Mouse (Mus musculus) liver, embryonic 13.5 days (tissue): ENCODE results near the gene Vps11. TPM values are rescaled to one million over a fixed set of nuclear protein-coding genes. Genes with fewer than 3 reads are reported as not detected.
"Not testable (repeated sequence)": the region's sequence is repeated elsewhere in the genome, so short reads cannot be mapped to it uniquely, and the experiment has no call there.

Source experiments
- ATAC-seq: fragments of 200-750 bp; cut with Nextera tagmentation; 2 replicates; pipeline ENCODE4 v1.8.0; 2017; ENCODE audit warnings: low read depth, mild to moderate bottlenecking, moderate number of reproducible peaks, moderate library complexity
- DNase-seq: peaks from one replicate; pipeline ENCODE4 v3.0.0; 2022
- H3K27ac ChIP-seq: fragments of 300-500 bp; sonication (generic); 2 replicates; pipeline ENCODE4 v1.5.1; 2015; ENCODE audit warnings: moderate library complexity, mild to moderate bottlenecking, inconsistent platforms
- H3K27me3 ChIP-seq: fragments of 300-500 bp; sonication (generic); 2 replicates; pipeline ENCODE4 v1.6.1; 2015; ENCODE audit warnings: mild to moderate bottlenecking, inconsistent platforms
- H3K36me3 ChIP-seq: fragments of 300-500 bp; sonication (generic); 2 replicates; pipeline ENCODE4 v1.6.1; 2015; ENCODE audit warnings: mild to moderate bottlenecking, inconsistent platforms
- H3K4me1 ChIP-seq: fragments of 300-500 bp; sonication (generic); replicated peaks from 2 replicates; pipeline ENCODE4 v1.6.1; 2015; ENCODE audit warnings: inconsistent platforms
- H3K4me2 ChIP-seq: fragments of 300-500 bp; sonication (generic); 2 replicates; pipeline ENCODE4 v1.6.1; 2015; ENCODE audit warnings: inconsistent platforms, mild to moderate bottlenecking, moderate library complexity
- H3K4me3 ChIP-seq: fragments of 300-500 bp; sonication (generic); replicated peaks from 2 replicates; pipeline ENCODE4 v1.5.1; 2015; ENCODE audit warnings: mild to moderate bottlenecking, inconsistent platforms
- H3K9ac ChIP-seq: fragments of 300-500 bp; sonication (generic); 2 replicates; pipeline ENCODE4 v1.6.1; 2015; ENCODE audit warnings: mild to moderate bottlenecking, inconsistent platforms
- H3K9me3 ChIP-seq: fragments of 300-500 bp; sonication (generic); replicated peaks from 2 replicates; pipeline ENCODE4 v1.6.1; 2016; ENCODE audit warnings: inconsistent platforms
- WGBS: fragments of 180-500 bp; shearing (Covaris S2); methylation state at CpG from one replicate; pipeline ENCODE4 v1.1.7; 2015; ENCODE audit not compliant: insufficient replicate concordance; 5-methylcytosine and 5-hydroxymethylcytosine counted together
- polyA plus RNA-seq: library from polyadenylated mRNA; unstranded; fragments of >200 nt; fragmentation: Nextera tagmentation; extraction: Ambion mirVana; gene quantifications from 2 replicates; pipeline ENCODE4 v1.2.1, GENCODE M21; 2015

The Vps11 gene
- polyA plus RNA-seq, 1 experiment from 2014 or later = 14.8 TPM

DNA sequence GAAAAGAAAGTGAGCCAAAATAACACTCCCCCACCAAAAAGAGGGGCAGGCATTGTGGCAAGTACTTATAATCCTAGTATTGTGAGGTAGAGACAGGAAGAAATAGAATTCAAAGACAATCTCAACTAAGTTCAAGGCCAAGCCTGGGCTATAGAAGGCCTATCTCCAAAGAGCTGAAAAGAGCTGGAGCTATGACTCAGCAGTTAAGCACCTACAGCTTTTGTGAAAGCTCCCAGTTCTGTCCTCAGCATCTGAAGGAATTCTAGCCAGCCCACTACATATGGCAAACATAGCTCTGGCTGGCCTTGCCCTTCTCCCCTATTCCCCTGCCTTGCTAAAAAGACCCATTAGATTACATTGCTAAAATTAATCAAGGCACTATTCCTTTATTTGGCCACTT lies 11.9 kb upstream of the Vps11 start:
- DNase-seq (no peak), ATAC-seq (no peak)
- Histone ChIP-seq H3K4me2 (no peak overlapping the region), H3K4me3 (no peak overlapping the region), H3K9ac (peak overlapping the region; percentile 28; the same call in 1 of the 2 replicates), H3K9me3 (no peaks in the 10 kb centered on the region), H3K4me1 (peaks cover 18% of the 10 kb centered on the region), H3K36me3 (no peaks in the 10 kb centered on the region), H3K27ac (peak overlapping the region; percentile 21), H3K27me3 (no peaks in the 10 kb centered on the region)

DNA sequence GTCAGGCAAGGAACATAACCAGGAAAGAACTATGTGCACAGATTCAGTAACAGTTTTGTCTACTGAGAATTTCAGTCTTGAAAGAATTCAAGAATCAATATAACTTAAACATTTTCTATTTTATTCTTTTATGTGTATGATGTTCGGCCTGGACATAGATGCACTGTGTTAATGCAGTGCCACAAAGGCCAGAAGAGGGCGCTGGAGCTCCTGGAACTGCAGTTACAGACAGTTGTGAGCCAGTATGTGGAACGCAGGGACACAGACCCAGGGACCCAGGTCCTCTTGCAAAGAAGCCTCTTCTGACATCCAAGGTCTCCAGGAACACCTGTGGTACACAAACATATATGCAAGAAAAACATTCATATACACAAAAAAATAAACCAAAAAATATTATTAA lies 3.0 kb upstream of the Vps11 start:
- WGBS = 62% methylated on average over 3 of the region's 3 CpGs
- ATAC-seq (no peak), DNase-seq (no peak)
- no peaks in the 10 kb centered on the region for H3K27me3 ChIP-seq
- H3K4me1 ChIP-seq = peaks cover 12% of the 10 kb centered on the region
- H3K36me3 ChIP-seq = peaks cover 5% of the 10 kb centered on the region
- no peak overlapping the region for H3K4me2 ChIP-seq
- H3K27ac ChIP-seq = no peak overlapping the region
- no peaks in the 10 kb centered on the region for H3K9me3 ChIP-seq
- H3K9ac ChIP-seq = no peak overlapping the region
- H3K4me3 ChIP-seq = no peak overlapping the region

DNA sequence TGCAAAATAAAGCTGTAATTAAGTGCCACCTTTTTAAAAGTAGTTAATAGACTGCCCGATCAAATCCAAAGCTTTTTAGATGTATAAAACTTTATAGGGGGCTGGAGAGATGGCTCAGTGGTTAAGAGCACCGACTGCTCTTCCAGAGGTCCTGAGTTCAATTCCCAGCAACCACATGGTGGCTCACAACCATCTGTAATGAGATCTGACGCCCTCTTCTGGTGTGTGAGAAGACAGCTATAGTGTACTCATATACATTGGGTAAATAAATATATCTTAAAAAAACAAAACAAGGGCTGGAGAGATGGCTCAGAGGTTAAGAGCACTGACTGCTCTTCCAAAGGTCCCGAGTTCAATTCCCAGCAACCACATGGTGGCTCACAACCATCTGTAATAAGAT lies 461 bp upstream of the Vps11 start:
- ATAC-seq, H3K27me3 ChIP-seq, H3K9me3 ChIP-seq, DNase-seq: not testable (repeated sequence)
- Histone ChIP-seq H3K27ac (peak overlapping the region; percentile 85), H3K9ac (peak overlapping the region; percentile 89), H3K36me3 (peaks cover 25% of the 10 kb centered on the region), H3K4me2 (peak overlapping the region; percentile 84), H3K4me3 (peak overlapping the region; percentile 87), H3K4me1 (peaks cover 18% of the 10 kb centered on the region)
- 37% methylated on average over 4 of the region's 4 CpGs for WGBS

DNA sequence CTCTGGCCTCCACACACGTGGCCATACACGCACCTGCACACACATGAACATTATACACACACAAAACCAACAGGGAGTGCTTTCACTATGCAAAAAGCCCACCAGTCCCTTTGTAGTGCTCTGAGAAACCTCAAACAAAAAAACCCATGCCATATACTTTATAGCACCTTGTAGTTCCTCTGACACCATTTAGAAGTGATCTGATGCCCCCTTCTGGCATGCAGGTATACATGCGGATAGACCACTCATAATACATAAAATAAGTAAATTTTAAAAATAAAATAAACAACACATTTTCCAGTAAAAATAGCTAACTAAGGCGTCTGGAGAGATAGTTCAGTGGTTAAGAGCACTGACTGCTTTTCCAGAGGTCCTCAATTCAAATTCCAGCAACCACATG lies 4.3 kb downstream of the Vps11 start:
- H3K27ac ChIP-seq = no peak overlapping the region; the same call in 1 of the 2 replicates
- 67% methylated on average over 4 of the region's 4 CpGs for WGBS
- H3K4me3 ChIP-seq = no peak overlapping the region
- peaks cover 27% of the 10 kb centered on the region for H3K4me1 ChIP-seq
- no peaks in the 10 kb centered on the region for H3K9me3 ChIP-seq
- no peaks in the 10 kb centered on the region for H3K27me3 ChIP-seq
- H3K36me3 ChIP-seq = peaks cover 72% of the 10 kb centered on the region
- 0 out of 2 replicates have a peak overlapping the region, but pooled peaks have one; percentile 29 for H3K9ac ChIP-seq
- no peak overlapping the region for H3K4me2 ChIP-seq
- DNase-seq (no peak), ATAC-seq (no peak)

DNA sequence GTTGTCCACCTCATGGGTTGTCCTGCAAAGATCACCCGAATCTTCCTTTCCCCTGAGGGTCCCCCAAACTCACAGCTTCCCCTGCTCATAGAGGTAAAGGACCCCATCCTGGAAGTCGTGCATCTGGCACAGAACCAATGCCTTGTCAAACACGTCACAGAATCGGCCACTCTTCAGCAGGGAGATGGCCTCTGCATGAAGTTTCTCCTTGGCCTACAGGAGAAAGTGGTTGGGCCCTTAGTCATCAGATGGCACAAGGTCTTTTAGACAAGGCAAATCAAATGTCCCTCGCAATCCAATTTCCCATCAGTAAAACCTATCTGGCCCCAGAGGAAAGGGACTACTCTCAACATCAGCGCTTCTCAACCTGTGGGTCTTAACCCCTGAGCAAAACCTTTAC lies 8.3 kb downstream of the Vps11 start:
- 88% methylated on average over 6 of the region's 6 CpGs for WGBS
- Histone ChIP-seq H3K4me1 (peaks cover 17% of the 10 kb centered on the region), H3K9me3 (no peaks in the 10 kb centered on the region; the same call in 1 of the 2 replicates), H3K27ac (no peak overlapping the region), H3K27me3 (no peaks in the 10 kb centered on the region), H3K4me2 (no peak overlapping the region), H3K9ac (peak overlapping the region; percentile 9; the same call in 1 of the 2 replicates), H3K4me3 (no peak overlapping the region), H3K36me3 (peaks cover 94% of the 10 kb centered on the region)
- DNase-seq (no peak), ATAC-seq (no peak)

DNA sequence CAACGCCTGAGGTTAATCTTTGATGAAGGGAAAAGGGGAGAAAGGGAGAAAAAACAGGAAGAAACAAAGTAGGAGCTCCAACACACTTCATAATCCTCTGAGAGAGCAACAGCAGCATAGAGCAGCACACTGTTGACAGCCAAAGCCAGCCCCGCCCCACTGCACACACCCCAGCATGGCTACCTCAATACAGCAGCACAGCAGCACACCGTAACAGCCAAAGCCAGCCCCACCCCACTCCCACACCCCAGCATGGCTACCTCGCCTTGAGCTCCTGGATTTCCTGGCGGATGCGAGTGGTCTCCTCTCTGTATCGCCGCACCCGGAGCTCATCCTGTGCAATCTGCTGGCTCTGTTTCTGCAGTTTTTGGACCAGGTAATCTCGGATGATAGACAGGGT lies 9.1 kb downstream of the Vps11 start:
- H3K27ac ChIP-seq = no peak overlapping the region
- ATAC-seq = peak; percentile 72
- 82% methylated on average over 10 of the region's 10 CpGs for WGBS

DNA sequence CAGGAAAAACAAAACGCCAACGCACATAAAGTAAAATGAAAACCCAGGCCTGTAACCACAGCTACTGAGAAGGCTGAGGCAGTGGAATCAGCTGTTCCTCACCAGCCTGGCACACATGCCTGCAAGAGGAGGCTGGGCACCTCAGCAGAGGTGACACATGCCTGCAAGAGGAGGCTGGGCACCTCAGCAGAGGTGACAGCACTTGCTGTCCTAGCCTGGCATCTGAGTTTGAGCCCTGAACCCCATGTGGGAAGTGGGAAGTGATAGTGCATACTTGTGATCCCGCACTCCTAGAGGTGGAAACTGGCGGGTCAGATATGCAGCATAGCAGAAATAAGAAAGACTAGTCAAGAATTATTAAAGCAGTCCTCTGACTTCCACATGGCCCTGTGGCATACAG lies 10.1 kb downstream of the Vps11 start:
- WGBS = 83% methylated on average over 4 of the region's 4 CpGs
- no peak for ATAC-seq

More for the DNA sequence above, 9.1 kb downstream of the Vps11 start:
- peaks cover 96% of the 10 kb centered on the region for H3K36me3 ChIP-seq
- no peak for DNase-seq
- H3K4me3 ChIP-seq = no peak overlapping the region
- peaks cover 14% of the 10 kb centered on the region for H3K4me1 ChIP-seq
- no peak overlapping the region for H3K9ac ChIP-seq
- no peaks in the 10 kb centered on the region for H3K27me3 ChIP-seq
- no peak overlapping the region for H3K4me2 ChIP-seq
- H3K9me3 ChIP-seq = no peaks in the 10 kb centered on the region; the same call in 1 of the 2 replicates

DNA sequence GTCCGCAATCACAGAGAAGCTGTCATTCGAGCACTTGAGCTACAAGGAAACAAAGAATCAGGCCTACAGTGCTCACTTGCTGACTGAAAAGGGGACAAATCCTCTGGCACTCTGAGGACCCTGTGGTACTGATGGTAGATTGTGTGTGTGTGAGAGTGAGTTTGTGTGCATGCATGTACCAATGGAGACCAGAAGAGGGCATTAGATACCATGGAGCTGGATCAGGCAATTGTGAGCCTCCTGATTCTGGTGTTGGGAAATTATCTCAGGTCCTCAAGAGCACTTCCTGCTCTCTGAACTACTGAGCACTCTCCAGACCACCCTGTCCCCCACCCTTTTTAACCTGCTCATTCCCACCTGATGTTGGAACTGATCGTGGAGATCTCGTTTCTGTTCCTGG lies 12.9 kb downstream of the Vps11 start:
- no peak for ATAC-seq
- H3K4me3 ChIP-seq = no peak overlapping the region
- no peak overlapping the region for H3K4me2 ChIP-seq
- WGBS = 89% methylated on average over 4 of the region's 4 CpGs
- peaks cover 74% of the 10 kb centered on the region for H3K36me3 ChIP-seq
- no peaks in the 10 kb centered on the region; the same call in 1 of the 2 replicates for H3K9me3 ChIP-seq
- H3K9ac ChIP-seq = no peak overlapping the region
- no peak for DNase-seq
- H3K4me1 ChIP-seq = peaks cover 21% of the 10 kb centered on the region
- H3K27ac ChIP-seq = no peak overlapping the region; the same call in 1 of the 2 replicates
- H3K27me3 ChIP-seq = no peaks in the 10 kb centered on the region

More for the DNA sequence above, 10.1 kb downstream of the Vps11 start:
- Histone ChIP-seq H3K36me3 (peaks cover 98% of the 10 kb centered on the region), H3K9me3 (no peaks in the 10 kb centered on the region; the same call in 1 of the 2 replicates), H3K4me2 (no peak overlapping the region), H3K27ac (no peak overlapping the region), H3K9ac (no peak overlapping the region; the same call in 1 of the 2 replicates), H3K27me3 (no peaks in the 10 kb centered on the region), H3K4me3 (no peak overlapping the region), H3K4me1 (peaks cover 7% of the 10 kb centered on the region)
- no peak for DNase-seq

DNA sequence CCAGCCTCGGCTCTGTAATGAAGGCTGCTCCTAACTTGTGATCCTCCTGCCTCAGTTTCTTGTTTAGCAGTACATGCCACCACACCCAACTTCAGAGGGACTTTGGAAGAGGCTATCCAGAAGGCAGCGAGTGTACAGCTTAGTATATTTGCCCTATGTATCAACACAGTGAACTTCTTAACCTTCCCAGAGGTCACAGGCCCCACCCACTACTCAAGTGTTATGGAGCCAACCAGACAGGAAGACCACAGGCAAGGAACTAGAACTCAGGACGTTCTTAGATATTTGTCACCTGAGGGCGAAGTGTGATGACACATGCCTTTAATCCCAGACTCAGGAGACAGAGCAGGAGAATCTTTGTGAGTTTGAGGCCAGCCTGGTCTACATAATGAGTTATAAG lies 13.8 kb downstream of the Vps11 start:
- DNase-seq = no peak
- Histone ChIP-seq H3K4me1 (peaks cover 25% of the 10 kb centered on the region), H3K9ac (no peak overlapping the region), H3K36me3 (peaks cover 65% of the 10 kb centered on the region), H3K4me3 (no peak overlapping the region), H3K27me3 (no peaks in the 10 kb centered on the region), H3K9me3 (no peaks in the 10 kb centered on the region; the same call in 1 of the 2 replicates), H3K4me2 (no peak overlapping the region), H3K27ac (no peak overlapping the region)
- 80% methylated on average over 4 of the region's 4 CpGs for WGBS
- no peak for ATAC-seq

DNA sequence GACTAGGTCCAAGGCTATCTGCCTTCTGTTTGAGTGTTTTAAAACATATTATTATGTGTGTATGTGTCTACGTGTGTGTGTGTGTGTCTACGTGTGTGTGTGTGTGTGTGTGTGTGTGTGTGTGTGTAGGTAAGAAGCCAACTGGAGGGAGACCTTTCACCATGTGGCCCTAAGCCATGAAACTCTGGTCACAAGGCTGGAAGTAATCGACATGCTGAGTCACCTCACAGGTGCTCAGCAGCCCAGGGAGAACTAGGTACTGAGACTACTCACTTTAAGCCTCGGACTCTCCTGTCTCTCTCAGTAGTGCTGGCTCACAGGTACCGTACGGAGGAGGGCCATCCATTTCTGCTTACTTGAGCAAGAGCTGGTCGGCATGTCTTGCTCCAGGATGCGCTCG lies 14.3 kb downstream of the Vps11 start:
- Histone ChIP-seq H3K36me3 (peaks cover 60% of the 10 kb centered on the region), H3K27me3 (no peaks in the 10 kb centered on the region), H3K27ac (no peak overlapping the region), H3K4me3 (no peak overlapping the region), H3K9me3 (no peaks in the 10 kb centered on the region; the same call in 1 of the 2 replicates), H3K4me2 (no peak overlapping the region), H3K9ac (no peak overlapping the region), H3K4me1 (peaks cover 25% of the 10 kb centered on the region)
- WGBS = 87% methylated on average over 9 of the region's 9 CpGs
- no peak for ATAC-seq
- DNase-seq = no peak

DNA sequence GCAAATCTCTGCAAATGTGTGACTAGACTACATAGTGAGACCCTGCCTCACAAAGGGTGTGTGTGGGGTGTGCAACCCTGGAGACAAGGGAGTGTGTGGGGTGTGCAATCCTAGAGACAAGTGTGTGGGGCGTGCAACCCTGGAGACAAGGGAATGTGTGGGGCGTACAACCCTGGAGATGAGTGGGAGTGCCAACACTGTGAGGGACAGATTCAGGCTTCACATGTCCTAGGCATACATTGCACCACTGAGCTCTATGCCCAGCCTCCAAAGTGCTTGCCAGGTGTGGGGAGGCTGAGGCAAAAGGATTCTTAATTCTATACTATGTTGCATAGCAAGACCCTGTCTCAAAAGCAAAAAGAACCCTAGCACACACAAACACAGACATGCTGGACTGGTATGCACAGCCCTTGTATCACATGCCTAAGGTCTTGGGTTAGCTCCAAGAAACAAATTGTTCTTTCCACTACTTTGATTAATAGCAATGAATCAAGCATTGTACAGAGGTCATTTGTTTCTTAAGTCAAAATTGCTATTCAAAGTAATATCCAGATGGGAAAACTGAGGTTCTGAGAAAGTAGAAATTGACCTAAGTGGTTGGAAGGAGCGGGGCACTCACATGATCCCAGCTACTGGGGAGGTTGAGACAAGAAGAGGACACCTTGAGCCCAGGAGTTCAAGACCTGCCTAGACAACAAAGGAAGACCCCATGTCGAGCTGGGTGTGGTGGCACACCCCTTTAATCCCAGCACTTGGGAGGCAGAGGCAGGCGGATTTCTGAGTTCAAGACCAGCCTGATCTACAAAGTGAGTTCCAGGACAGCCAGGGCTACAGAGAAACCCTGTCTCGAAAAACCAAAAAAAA lies 15.7 kb downstream of the Vps11 start:
- H3K27ac ChIP-seq = peak overlapping the region; percentile 99; the same call in 1 of the 2 replicates

More for the DNA sequence above, 15.7 kb downstream of the Vps11 start:
- 82% methylated on average over 6 of the region's 6 CpGs for WGBS
- H3K9ac ChIP-seq = peak overlapping the region; percentile 97
- no peaks in the 10 kb centered on the region for H3K27me3 ChIP-seq
- no peaks in the 10 kb centered on the region; the same call in 1 of the 2 replicates for H3K9me3 ChIP-seq
- H3K4me2 ChIP-seq = no peak overlapping the region
- ATAC-seq (no peak), DNase-seq (no peak)
- H3K36me3 ChIP-seq = peaks cover 56% of the 10 kb centered on the region
- H3K4me3 ChIP-seq = no peak overlapping the region
- H3K4me1 ChIP-seq = peaks cover 25% of the 10 kb centered on the region
